Mouse (Mus musculus): Measurements from ENCODE around the gene Fbxo28.
"Not testable (repeated sequence)": the region's sequence is repeated elsewhere in the genome, so short reads cannot be mapped to it uniquely, and the experiment has no call there.

The Fbxo28 gene

GRCm38 (mm10) chr1:182340281-182340680, 1.1 kb downstream of the Fbxo28 start:
- DNase-seq: no peak

- DNase-seq: no peak
These were observed 2.4 kb downstream of the Fbxo28 start for GRCm38 (mm10) chr1:182338961-182339565.

GRCm38 (mm10) chr1:182333766-182334437, 7.5 kb downstream of the Fbxo28 start:
- DNase-seq: no peak

- DNase-seq: no peak
These were observed 9.1 kb downstream of the Fbxo28 start for GRCm38 (mm10) chr1:182332090-182333034.

- no peak for DNase-seq
These were observed 15.5 kb downstream of the Fbxo28 start for GRCm38 (mm10) chr1:182325919-182326318.

GRCm38 (mm10) chr1:182324552-182324951, 16.9 kb downstream of the Fbxo28 start:
- DNase-seq: no peak

- no peak for DNase-seq
These were observed 18.3 kb downstream of the Fbxo28 start for GRCm38 (mm10) chr1:182323139-182323538.

- no peak for DNase-seq
These were observed 27.2 kb downstream of the Fbxo28 start for GRCm38 (mm10) chr1:182314201-182314600.

GRCm38 (mm10) chr1:182313181-182313580, 28.2 kb downstream of the Fbxo28 start:
- DNase-seq: no peak

GRCm38 (mm10) chr1:182311376-182311775, 30.1 kb downstream of the Fbxo28 start:
- DNase-seq: no peak

GRCm38 (mm10) chr1:182310316-182310715, 31.1 kb downstream of the Fbxo28 start:
- DNase-seq: no peak

- DNase-seq: no peak
These were observed 32.0 kb downstream of the Fbxo28 start for GRCm38 (mm10) chr1:182309403-182309802.

GRCm38 (mm10) chr1:182302916-182303315, 38.5 kb downstream of the Fbxo28 start:
- no peak for DNase-seq

GRCm38 (mm10) chr1:182302176-182302870, 39.1 kb downstream of the Fbxo28 start:
- no peak for DNase-seq

GRCm38 (mm10) chr1:182297821-182298220, 43.6 kb downstream of the Fbxo28 start:
- DNase-seq: no peak

- no peak for DNase-seq
These were observed 44.2 kb downstream of the Fbxo28 start for GRCm38 (mm10) chr1:182297246-182297645.

GRCm38 (mm10) chr1:182296816-182297215, 44.6 kb downstream of the Fbxo28 start:
- DNase-seq: no peak

GRCm38 (mm10) chr1:182296141-182296540, 45.3 kb downstream of the Fbxo28 start:
- DNase-seq: no peak

- peak; percentile 54 for DNase-seq
These were observed 49.1 kb downstream of the Fbxo28 start for GRCm38 (mm10) chr1:182292291-182292690.

- DNase-seq: not testable (repeated sequence)
These were observed 50.7 kb downstream of the Fbxo28 start for GRCm38 (mm10) chr1:182290741-182291140.

- no peak for DNase-seq
These were observed 51.6 kb downstream of the Fbxo28 start for GRCm38 (mm10) chr1:182289781-182290180.

- DNase-seq: no peak
These were observed 52.8 kb downstream of the Fbxo28 start for GRCm38 (mm10) chr1:182288601-182289000.

- no peak for DNase-seq
These were observed 53.6 kb downstream of the Fbxo28 start for GRCm38 (mm10) chr1:182287781-182288180.
